In the genomic region with DNA sequence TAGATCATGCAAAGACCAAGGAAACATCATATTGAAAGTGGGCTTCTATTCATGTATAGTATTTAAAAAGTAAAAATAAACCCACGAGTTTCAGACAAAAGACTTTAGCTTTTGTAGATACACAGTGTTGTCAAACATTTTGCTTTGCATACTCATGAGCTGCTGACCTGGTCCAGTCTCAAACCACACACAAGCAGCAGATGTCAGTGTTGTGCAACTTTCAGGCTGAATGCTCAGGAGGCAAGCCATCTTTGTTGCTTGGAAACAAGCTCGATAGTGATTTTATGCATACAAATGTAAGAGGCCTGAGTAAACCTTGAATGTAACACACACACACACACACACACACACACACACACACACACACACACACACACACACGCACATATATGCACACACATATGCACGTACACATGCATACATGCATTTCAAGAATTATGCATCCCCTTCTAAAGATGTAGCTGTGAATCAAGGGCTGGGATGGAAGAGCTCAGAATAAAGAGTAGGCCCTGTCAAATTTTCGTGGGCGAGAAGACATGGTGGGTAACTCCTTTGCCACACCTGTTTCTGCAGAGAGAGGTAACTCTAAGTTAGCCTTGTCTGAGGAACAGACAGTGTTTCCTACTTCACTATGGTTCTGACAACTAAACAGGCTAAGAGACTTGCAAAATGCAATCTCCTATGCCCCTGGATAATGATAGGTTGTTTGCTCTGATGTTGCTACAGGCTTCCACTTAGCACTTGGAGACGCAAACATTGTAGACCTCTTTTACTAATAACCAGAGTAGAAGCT, we compare ENCODE assay signal across 8 mouse cellular contexts.
DNase-seq lines count a peak whose midpoint lies in the region; ATAC-seq and TF ChIP-seq lines count a peak whose summit lies in the region.
"Had no signal": no experiment of that assay in that cellular context is flagged by ENCODE, and none has a peak within 500 bp of the region (broad histone marks: within the 10 kb centered on the region; RNA-seq: fewer than 3 reads in every experiment).

No protein-coding gene starts in this region.

- H3K36me3 ChIP-seq in neural tube, embryonic 14.5 days (ENCODE audit: control insufficient read depth, insufficient read depth, low read length) = no peaks in the 10 kb centered on the region
- H3K36me3 ChIP-seq: liver, embryonic 15.5 days had no signal

- H3K9ac ChIP-seq in neural tube, embryonic 14.5 days (replicated peaks; ENCODE audit: low read depth, low read length) = no peak overlapping the region
- H3K9ac ChIP-seq: liver, embryonic 15.5 days had no signal

- peak overlapping the region; percentile 44; the same call in 1 of the 2 replicates for H3K27ac ChIP-seq in left cerebral cortex, adult 2 months
- H3K27ac ChIP-seq in neural tube, embryonic 14.5 days (ENCODE audit: low read depth, low read length) = peak overlapping the region; percentile 71
- H3K27ac ChIP-seq: liver, embryonic 15.5 days had no signal

- H3K27me3 ChIP-seq in neural tube, embryonic 14.5 days (ENCODE audit: control insufficient read depth, insufficient read depth, low read length) = no peaks in the 10 kb centered on the region
- H3K27me3 ChIP-seq: liver, embryonic 15.5 days had no signal

- no peak overlapping the region for H3K4me3 ChIP-seq in left cerebral cortex, adult 2 months
- H3K4me3 ChIP-seq in neural tube, embryonic 14.5 days (ENCODE audit: low read depth, low read length) = no peak overlapping the region
- H3K4me3 ChIP-seq: liver, embryonic 15.5 days had no signal

- DNase-seq in ovary, postnatal 14 days (ENCODE audit: low spot score) = peak; percentile 22
- no peak for DNase-seq in ovary, postnatal 36 days (ENCODE audit: low spot score)
- peak; percentile 73 for DNase-seq in embryo, embryonic 11 days
- DNase-seq in heart, postnatal 4 days = peak; percentile 68
- DNase-seq in left cerebral cortex, adult 2 months (ENCODE audit: extremely low spot score in 1 of 2, low spot score in 2 of 2) = peak; percentile 58 to 67
- no peak for DNase-seq in MN1 (ENCODE audit: low spot score)

- H3K4me2 ChIP-seq in neural tube, embryonic 14.5 days (ENCODE audit: low read depth, low read length) = no peak overlapping the region
- H3K4me2 ChIP-seq: liver, embryonic 15.5 days had no signal

- intact Hi-C loops in left cerebral cortex, adult 2 months (cut with DNase I) = loop anchor here (1.0 to 10.0 kb wide), 8 partner anchors 133 to 1175 kb away; a partner anchor contains a TSS

- H3K9me3 ChIP-seq in neural tube, embryonic 14.5 days (ENCODE audit: control insufficient read depth, low read length) = no peaks in the 10 kb centered on the region
- H3K9me3 ChIP-seq: liver, embryonic 15.5 days had no signal

- 55% methylated on average over 7 of the region's 7 CpGs for WGBS in neural tube, embryonic 14.5 days

- H3K4me1 ChIP-seq in neural tube, embryonic 14.5 days (ENCODE audit: control insufficient read depth, insufficient read depth, low read length) = peaks cover 4% of the 10 kb centered on the region; the same call in 1 of the 2 replicates
- H3K4me1 ChIP-seq: liver, embryonic 15.5 days had no signal

- TF ChIP-seq CTCF in left cerebral cortex, adult 2 months (IDR thresholded peaks at IDR 0.05) = peak; percentile 64

- peak; percentile 86 for ATAC-seq in neural tube, embryonic 14.5 days (ENCODE audit: low read depth)

Comparison
In these comparisons a context has a peak if more than half of its experiments do, and no peak if none do; other contexts are left out.
1. DNase-seq: peak in ovary, postnatal 14 days (single experiment), embryo, embryonic 11 days (single experiment), heart, postnatal 4 days (single experiment) and left cerebral cortex, adult 2 months (2 of 2); none in ovary, postnatal 36 days (single experiment) and MN1 (single experiment).